Mouse (Mus musculus) left cerebral cortex, postnatal 4 days (tissue): ENCODE measurements around the gene Mtch1. TPM values are rescaled to one million over a fixed set of nuclear protein-coding genes. Genes with fewer than 3 reads are reported as not detected.
A peak's percentile ranks its signal among the peaks of the same experiment; 100 is the strongest.
"Not testable (repeated sequence)": the region's sequence is repeated elsewhere in the genome, so short reads cannot be mapped to it uniquely, and the experiment has no call there.

Source experiments
- DNase-seq: peaks from one replicate; pipeline ENCODE4 v3.0.0-alpha.2; 2022
- intact Hi-C: fragments of 180-260 bp; cut with DNase I; formaldehyde crosslinking; loops from one replicate; pipeline ENCODE4 v1.15.1; 2025
- total RNA-seq, 2 experiments: library from RNA; stranded (reverse); gene quantifications; 2 replicates each; pipeline ENCODE4 v1.2.3; 2021

Gene Mtch1
- total RNA-seq, 2 experiments from 2014 or later: 489 to 514 TPM

DNA sequence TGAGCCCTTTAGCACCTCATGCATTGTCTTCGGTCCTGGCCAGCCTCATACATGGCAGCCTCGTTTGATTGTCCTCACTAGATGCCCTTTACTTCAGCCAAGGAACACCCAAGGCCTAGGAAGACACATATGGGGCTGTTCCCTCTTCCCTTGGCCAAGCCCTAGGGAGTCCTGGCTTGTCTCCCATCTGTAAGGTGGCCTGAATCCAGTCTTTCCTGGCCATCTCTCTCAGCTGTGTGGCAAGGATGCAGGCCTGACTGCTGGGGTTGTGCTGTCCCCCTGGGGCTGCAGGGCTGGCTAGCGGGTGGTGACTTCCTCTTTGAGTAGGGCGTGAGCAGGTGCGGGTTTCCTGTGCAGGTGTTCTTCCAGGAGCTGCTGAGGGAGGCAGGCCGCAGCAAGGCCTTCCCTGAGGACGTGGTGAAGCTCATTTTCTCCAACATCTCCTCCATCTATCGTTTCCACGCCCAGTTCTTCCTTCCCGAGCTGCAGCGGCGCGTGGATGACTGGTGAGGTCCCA, 17.4 kb upstream of the Mtch1 start:
- intact Hi-C loops: no loop called here
- peak; percentile 56 for DNase-seq

DNA sequence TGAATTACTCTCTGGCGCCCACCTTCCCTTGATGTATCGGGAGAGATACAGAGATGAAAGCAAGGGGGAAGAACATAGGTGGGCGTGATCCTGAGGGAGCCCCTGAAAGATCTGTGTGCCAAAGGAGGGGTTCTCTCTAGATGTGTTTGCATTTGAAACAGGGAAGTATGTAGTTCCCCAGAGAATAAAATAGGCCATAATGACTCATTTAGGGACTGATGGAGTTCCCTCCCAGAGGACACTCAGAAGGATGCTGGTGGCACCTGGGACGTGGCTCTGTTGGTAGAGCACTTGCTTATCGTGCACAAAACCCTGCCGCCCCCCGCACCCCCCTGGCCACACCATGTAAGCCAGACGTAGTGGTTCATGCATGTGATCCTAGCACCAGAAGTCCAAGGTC, 15.4 kb upstream of the Mtch1 start:
- no peak for DNase-seq
- intact Hi-C loops: no loop called here

DNA sequence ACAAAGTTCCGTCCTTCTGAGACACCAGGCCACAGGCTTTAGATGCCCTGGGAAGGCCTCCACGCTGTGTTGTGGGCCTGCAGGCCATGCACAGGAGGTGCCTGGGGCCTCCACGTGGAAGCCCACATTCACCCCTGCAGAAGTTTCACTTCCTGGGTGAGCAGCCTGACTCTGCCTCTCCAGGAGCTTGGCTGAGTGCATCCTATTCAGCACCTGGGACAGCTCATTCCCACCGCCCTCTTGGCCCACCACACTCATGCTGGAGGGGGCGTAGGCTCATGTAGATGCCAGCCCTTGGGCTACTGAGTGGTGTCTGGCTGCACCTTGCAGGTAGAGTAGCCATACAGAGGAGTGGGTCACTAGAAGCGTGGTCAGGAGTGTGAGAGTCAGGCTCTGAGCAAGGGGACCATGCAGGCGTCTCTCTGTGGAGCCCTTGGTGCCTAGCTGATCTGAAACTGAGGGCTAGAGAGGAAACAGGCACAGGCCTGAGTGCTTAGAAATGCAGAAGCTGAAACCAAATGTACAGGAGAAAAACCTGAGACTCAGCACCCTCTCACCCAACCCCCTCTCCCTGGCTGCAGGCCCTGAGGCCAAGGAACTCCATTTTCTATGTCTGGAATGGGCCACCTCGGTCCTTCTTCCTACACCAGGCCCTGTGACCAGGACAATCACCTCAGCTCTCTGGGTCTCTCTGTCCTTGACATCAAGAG, 14.4 kb upstream of the Mtch1 start:
- intact Hi-C loops: no loop called here
- DNase-seq: no peak

DNA sequence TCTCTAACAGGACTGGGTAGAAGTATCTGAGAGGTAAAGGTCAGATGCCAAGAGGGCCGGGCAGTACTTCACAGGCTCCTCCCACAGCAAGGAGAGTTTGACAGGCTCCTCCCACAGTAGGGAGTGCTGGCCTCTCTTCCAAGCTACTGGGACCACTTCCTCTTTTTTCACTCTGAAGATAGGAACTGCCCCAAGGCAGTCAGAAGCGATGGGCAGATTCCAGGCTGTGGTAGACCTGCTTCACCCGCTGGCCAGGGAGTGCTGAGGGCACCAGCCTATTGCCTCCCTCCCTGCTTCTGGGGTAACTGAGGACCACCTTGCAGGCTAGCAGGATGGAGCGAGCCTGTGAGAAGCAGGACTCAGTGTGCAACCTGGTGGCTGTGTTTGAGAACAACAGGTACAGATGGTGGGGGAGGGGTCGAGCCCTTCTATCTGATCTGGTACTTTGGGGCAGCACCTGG, 13.1 kb upstream of the Mtch1 start, which contains the start of gene Fgd2:
Gene Fgd2, plus strand, starts transcription at position 154 of the 461 bp plus-strand sequence.
- intact Hi-C loops: no loop called here
- DNase-seq: no peak

DNA sequence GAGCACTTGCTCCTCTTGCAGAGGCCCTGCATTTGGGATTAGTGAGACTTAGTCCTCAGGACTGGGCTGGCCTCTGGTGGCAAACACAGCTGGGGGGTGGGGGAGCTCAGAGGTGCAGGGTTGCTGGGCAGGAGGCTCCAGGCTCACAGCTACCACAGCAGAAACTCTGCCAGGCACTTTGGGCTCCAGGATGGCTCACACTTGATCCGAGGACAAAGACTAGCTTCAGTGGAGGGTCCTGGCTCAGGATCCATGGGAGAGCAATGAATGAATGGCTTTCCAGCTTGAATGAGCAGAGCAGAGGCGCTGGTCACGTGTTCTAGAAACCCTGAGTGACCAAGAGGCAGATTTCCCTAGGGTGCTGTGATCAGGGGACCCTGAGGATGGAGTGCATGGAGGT, 11.2 kb upstream of the Mtch1 start:
- no peak for DNase-seq
- intact Hi-C loops: no loop called here

DNA sequence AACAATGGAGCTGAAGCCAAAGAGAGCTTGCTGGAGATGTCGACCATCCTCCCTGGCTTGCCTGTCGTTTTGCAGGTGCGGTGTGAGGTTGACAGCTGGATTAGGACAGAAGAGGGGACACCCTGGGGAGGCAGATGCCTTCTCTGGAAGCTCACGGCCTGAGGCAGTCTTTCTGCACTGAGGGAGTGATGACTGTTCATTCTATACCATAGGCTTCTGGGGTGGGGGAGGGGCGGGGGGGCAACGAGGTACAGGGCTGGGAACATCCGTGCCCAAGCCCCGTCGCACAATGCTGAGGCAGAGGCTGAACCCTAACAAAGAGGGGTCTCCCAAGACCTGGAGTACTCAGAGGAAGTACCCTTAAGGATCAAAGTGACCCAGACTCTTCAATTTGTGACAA, 9.1 kb upstream of the Mtch1 start:
- intact Hi-C loops: no loop called here
- DNase-seq: no peak

DNA sequence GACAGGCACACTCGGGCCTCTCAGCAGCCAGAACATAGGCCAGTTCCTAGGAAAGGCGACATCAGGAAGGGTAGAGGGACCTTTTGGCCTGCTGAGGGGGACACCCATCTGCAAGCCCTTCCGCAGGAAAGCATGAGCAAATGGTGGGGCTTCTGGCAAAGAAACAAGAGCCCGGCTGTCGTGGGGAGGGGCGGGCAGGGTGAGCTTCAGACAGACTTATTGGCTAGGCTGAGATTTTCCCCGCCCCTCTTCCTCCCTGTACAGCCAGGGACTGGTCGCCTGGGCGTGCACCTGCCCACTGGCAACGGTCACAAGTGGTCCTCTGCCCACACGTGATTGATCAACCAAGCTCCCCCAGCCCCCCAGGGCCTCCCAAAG, 8.7 kb upstream of the Mtch1 start:
- intact Hi-C loops: no loop called here
- DNase-seq: peak; percentile 95

DNA sequence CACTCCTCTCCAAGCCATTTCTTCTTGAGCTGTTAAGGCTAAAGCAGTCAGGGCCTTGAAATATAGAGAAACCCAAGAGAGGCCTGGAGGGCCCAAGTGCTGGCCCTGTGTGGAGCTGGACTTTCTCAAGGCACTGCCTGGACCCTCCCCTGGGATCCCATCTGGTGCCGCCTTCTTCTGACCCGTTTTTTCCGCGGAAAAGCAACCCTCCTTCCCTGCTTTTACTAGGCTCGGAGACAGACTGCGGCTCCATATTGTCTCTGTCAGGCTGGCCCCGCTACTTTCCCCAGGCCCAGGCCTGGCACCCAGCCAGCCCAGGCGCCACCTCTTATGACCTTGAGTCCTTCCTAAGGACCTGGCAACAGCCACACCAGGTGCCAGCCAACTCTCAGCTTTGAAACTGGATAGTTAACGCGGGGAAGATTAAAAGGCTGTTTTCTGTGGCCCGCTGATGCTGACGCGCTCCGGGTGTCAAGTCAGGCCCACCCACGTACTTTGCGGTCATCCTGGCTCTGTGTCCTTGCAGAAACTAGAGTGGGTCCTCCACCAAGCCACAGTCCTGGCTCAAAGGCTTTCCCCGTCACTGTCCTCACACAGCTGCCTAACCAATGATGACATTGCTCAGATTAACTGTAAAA, 8.2 kb upstream of the Mtch1 start:
- intact Hi-C loops: no loop called here
- peak; percentile 82 for DNase-seq

DNA sequence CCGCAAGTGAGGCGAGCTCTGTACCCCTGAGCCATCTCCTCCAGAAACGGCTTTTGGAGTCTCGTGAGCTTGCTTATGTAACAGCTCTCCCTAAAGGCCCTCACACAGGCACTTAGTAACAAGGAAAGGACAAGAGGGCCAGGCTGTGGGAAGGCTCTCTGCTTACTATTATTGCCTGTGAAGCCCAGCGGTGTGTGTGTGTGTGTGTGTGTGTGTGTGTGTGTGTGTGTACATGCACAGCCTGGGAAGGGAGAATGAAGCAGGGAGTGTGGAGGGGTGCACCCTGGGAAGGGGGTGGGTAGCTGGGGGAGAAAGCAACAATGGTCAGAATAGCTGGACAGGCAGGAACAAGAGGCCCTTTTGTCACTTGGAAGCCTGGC, 7.7 kb upstream of the Mtch1 start:
- no peak for DNase-seq
- intact Hi-C loops: no loop called here

DNA sequence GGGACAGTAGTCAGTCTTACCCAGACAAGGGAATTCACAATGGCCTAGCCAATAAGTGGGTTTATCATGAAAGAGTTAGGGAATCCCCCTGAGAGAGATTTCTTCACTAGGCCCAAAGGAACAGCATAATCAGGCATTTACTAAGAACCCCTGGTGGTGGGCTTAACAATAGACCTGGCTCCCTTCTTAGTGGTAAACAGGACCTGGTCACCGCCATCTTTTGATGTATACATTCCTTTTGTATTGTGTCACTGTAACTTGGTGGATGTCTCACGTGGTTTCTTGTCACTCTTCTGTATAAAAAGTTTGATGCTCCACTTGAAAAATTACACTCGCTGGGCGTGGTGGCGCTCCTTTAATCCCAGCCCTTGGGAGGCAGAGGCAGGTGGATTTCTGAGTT, 3.3 kb upstream of the Mtch1 start:
- DNase-seq: not testable (repeated sequence)

DNA sequence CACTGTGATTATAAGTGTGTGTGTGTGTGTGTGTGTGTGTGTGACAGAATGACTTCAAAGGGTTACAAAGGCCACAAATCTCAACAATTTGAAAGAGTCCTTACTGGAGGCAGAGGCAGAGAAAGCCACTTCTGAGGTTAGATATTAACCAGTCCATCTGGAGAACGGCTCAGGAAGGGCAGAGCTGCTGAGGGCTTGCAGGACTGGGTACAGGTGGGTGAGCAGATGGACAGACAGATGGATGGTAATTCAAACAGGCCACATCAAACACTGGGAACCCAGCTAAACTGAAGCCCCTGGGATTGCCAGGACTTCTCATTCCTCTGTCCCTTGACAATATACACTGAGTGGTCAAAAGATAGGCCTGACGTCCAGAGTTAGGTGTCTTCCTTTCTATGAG, 1.3 kb upstream of the Mtch1 start:
- intact Hi-C loops: loop anchor here (5.0 kb wide), 1 partner anchor 82 kb away; the partner anchor contains the start of gene BC004004

More for the DNA sequence above, 3.3 kb upstream of the Mtch1 start:
- intact Hi-C loops: not testable (repeated sequence)

DNA sequence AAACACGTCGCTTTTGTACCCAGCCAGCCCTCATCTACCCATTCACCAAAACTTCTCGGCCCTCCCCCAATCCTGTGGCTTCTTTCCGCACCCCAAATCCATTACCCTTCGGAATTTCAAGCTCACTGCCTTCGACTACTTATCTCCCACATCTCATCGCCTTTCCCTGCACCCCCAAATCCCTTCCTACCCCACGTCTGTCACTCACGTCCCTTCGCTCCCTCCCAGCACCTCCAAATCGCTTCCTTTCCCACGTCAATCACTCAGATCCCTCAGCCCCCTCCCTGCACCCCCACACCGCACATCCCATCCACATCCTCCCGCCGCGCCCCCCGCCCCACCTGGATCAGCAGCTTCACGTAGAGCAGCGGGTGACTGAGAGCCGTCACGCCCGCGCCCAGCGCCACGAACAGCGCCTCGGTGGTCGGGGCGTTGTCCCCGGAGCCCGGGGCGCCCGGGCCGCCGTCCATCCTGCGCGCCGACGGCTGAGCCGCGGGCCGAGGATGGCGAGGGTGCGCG, 549 bp downstream of the Mtch1 start:
- DNase-seq: peak; percentile 54
- intact Hi-C loops: loop anchor here (5.0 kb wide), 1 partner anchor 80 kb away; the partner anchor contains the start of gene BC004004

More for the DNA sequence above, 1.3 kb upstream of the Mtch1 start:
- DNase-seq: no peak

DNA sequence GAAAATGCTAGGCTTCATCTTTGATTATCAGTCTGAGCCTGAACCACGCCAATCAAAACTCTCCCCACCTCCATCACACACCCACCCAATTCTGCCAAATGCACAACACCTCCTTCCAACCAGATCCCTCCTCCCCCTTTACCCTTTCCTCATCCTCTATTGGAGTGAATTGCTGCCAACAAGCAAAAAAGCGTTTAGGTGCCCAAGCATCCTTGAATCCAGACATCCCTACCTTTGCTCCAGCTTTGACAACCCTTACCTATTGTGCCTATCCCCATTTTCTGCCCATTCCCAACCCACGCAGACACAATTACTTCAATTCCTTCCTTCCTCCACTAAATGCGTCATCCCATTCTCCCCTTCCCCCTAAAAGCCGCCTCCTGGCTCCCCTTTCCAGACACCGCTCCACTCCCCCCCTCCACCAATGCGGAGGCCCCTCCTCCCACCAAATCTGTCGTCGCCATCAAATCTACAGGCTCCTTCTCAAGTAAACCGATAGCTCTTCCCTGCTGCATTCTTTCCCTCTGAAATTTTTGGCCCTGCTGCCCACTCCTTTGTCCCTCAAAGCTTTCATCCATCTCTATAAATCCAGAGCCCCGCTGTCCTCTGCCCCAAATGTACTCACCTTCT, 1.1 kb downstream of the Mtch1 start:
- intact Hi-C loops: loop anchor here (5.0 kb wide), 1 partner anchor 79 kb away; the partner anchor contains the start of gene BC004004

DNA sequence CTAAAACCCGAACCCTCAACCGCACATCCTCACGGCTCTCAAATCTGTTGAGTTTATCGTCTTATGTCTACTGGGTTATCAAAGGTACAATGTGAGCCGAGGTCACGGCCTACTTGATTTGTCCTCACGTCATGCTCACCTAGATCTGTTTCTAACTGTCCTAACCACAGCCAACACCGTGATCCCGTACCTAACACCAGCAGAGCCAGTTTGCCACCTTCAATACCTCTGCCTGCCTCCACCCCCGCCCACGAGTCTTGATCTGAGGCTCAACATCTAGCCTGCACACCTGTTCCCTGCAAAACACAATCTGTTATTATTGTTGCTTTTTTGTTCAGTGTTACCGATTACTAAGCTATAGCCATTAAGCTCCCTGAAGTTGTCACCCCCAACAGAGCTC, 2.5 kb downstream of the Mtch1 start:
- intact Hi-C loops: loop anchor here (5.0 kb wide), 1 partner anchor 78 kb away; the partner anchor contains the start of gene BC004004
- DNase-seq: no peak

More for the DNA sequence above, 1.1 kb downstream of the Mtch1 start:
- DNase-seq: peak; percentile 65

DNA sequence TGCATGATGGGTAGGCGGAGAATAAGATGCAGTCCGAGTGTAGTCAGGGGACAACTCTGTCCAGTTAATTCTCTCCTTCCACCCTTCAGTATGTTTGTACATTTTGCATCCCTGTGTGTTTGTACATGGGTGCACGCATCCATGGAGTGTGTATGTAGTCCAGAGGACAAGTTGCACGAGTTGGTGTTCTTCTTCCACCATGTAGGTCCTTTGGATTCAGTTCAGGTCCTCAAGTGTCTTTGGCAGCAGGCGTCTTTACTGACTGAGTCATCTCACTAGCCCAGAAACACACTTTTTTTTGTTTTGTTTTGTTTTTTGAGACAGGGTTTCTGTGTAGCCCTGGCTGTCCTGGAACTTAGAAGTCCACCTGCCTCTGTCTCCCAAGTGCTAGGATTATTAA, 4.5 kb downstream of the Mtch1 start:
- intact Hi-C loops: no loop called here
- DNase-seq: no peak

DNA sequence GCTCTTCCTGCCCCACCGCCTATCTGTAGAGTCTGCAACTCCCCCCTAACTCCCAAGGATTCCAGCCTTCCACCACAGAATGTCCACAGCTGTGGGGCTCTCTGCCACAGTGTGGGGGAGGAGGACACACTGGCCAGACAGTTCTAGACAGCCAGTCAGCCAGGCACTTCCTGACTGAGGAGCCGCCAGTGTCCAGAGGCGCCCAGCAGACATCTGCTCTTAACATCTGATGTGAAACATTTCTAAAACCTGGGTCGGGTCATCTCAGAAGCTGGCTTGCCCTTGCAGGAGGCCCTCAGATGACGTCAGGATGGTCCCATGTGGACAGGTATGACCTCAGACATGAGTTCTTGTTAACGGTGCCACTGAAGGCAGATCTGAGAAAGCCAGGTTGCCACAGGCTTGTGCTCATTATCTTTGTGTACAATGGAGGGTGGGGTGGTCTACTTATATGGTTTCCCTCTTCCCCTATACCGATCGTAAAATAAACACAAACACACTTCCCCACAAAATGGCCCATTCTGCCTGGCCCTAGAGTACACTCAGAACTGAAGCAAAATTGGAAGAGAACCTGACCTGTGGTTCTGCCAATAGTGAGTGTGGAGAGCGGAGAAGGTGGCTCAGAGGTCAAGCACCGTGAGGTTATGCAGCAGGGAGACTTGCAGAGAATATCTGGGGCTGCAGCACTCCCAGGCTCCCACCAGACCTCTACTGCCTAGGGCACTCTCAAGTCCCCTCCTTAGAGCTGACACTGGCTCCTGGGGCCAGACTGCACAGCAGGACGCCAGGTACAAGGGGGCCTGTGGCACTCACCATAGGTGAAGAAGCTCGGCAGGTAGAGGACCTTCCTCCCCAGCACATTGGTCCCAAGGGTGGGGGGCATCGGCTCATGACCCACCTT, 5.5 kb downstream of the Mtch1 start:
- intact Hi-C loops: no loop called here
- no peak for DNase-seq

DNA sequence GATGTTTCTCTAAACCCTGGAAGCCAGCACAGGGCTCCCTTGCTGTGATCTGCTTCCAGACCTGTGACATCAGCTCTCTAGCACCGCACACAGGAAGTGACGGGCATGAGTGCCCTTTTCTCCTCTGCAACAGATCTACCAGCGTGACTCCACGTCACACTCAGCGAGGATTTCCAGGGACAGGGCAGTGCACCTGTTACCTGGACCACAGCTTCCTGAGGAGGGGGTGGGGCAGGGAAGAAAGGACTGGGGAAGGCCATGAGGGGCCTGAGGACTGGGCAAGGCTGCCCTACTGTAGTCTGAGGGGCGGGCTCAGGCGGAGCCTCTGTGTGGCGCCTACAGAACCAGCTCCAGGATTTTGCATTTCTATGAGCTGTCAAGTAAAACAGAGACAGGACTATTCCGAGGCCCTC, 6.1 kb downstream of the Mtch1 start:
- no peak for DNase-seq
- intact Hi-C loops: no loop called here

DNA sequence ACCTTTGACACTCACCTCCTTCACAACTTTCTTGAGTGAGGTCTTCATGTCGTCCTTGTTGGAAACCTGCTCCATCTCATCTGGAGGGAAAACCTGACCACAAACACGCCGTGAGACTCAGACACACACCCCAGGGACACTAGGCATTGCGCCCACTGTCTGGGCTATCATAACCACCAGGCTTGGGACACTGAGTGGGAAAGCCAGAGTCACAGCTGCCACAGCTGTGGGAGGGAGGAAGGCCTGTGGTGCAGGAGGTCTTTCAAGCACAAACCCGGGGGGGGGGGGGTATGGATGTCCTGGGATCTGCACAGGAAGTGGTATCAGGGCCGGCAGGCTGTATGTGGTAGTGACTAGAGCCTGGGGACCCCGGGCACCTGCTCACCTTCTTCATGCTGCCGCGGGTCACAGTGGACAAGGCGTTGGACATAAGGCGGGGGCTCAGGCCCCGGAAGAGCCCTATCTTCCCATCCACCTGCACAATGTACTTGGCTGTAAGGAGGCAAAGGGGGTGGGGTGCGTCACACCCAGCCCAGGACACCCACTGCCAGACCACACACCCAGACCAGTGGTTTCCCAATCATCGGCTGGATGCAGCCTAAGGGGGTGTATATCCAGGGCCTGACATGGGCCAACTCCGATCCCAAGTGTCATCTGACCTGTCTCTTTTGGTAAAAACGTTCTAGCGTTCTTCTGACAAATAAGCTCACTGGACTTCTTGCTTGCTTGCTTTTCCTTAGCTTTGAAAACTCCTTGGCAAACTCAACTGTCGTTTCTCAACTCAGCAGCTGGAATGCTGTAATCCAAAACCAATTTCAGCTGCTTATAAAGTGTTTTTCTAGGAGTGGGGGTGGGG, 7.1 kb downstream of the Mtch1 start:
- intact Hi-C loops: no loop called here
- no peak for DNase-seq

DNA sequence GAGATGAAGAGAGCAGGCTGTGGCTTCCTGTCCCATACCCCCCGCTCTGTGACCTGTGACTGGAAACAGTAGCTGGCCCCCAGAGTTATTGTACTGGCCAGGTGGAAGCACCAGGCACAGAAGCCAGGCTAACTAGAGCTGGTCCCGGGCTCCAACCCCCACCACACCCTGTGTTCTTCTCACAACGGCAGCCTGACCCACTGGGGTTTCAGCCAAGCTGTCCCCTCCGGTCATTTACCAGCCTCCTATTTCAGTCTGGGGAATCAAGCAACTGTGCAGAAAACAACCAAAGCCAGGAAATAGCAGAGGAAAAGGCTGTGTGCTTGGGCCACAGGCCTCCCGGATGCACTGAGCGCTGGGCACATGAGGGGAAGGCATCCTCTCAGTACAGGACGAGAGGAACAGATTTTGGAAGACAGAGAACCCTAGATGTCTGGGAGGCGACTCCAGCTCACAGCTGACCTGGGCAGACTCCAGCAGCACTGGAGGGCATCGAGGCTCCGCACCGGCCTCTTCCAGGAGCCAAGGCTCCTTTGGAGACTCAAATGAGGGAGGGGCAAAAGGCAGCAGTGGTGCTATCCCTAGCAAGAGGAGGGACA, 8.5 kb downstream of the Mtch1 start:
- DNase-seq: peak; percentile 54
- intact Hi-C loops: no loop called here
